Mouse (Mus musculus): ENCODE measurements around the gene Olfr109. TPM values are rescaled to one million over a fixed set of nuclear protein-coding genes. Genes with fewer than 3 reads are reported as not detected.

Olfr109 gene
- not detected in 2 replicates for polyA plus RNA-seq (2021; fragmentation: Nextera tagmentation)
- long read RNA-seq, experiment 1 = 0 reads
- long read RNA-seq, experiment 2 = 0 reads

GRCm38 (mm10) chr17:37458616-37459015 is at the start of gene Olfr109:
Gene Olfr109 (plus strand): TSS chr17:37458916.

GRCm38 (mm10) chr17:37445180-37445579 is 13.5 kb upstream of the Olfr109 start, which contains the start of gene Olfr108:
Gene Olfr108 (plus strand): TSS chr17:37445480.

GRCm38 (mm10) chr17:37483452-37483851 is 24.7 kb downstream of the Olfr109 start, which contains the start of gene H2-M2:
Gene H2-M2 (minus strand): TSS chr17:37483552.

DNA sequence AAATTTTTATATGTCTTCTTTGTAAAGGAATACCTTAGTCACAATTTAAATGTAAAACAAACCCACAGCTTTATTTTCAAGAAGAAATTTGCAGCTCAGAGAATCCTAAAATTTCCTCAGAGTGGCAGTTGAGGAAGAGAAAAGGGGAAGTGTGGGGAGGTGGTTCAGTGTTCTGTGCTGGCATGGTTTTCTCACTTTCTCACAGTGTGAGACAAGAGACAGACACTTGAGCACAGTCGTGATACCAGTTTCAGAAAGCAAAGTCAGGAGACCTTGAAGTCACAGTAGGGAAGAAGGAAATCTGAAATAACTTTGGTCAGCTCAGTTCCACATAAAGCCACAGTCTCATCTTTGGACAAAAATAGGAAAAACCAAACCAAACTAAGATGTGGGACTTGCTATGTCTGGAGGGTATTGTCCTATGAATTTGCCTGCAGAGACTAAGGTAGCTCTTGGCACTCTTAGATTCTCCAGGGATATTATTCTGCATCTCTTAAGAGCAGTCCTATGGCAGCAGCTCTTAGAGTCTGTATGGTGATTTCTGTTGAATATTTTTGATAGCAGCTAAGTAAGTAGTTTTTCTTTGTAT is 33.3 kb downstream of the Olfr109 start, which contains the start of gene Olfr110:
TSS of gene Olfr110 (plus strand) at position 539 of the 589 bp plus-strand sequence.

DNA sequence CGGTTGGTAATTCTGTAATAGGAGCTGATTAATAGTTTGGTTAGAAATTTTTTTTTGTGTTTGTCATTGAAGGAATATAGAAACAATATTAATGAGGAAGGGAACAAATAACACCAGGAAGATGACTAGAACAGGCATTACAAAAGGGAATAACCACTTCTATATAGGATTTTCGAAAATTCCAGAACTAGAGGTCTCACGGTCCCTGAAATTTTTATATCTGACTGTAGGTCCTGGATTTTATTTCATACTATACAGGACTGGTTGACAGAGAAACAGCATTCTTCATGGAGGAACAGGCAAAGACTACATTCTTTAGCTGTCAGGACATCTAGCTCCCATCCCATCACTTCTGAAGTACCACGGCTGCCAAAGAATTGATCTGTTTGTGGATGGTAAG is 49.0 kb downstream of the Olfr109 start, which contains the start of gene Olfr111:
TSS of gene Olfr111 (plus strand) at position 301 of the 400 bp plus-strand sequence.

Other genes with a start within 250 kb of the Olfr109 start
- not detected in 2 replicates for gene Olfr95, start 245.8 kb upstream of the Olfr109 start, polyA plus RNA-seq (2021; fragmentation: Nextera tagmentation)
- not detected in 2 replicates for gene Olfr96, start 238.8 kb upstream of the Olfr109 start, polyA plus RNA-seq (2021; fragmentation: Nextera tagmentation)
- not detected in 2 replicates for gene Olfr97, start 221.6 kb upstream of the Olfr109 start, polyA plus RNA-seq (2021; fragmentation: Nextera tagmentation)
- gene Olfr98, start 195.2 kb upstream of the Olfr109 start, polyA plus RNA-seq (2021; fragmentation: Nextera tagmentation) = not detected in 2 replicates
- 4.9 and 5.0 TPM in 2 replicates for gene H2-M3, start 188.7 kb upstream of the Olfr109 start, polyA plus RNA-seq (2021; fragmentation: Nextera tagmentation)
- not detected in 2 replicates for gene Olfr99, start 175.5 kb upstream of the Olfr109 start, polyA plus RNA-seq (2021; fragmentation: Nextera tagmentation)
- gene Olfr101, start 154.6 kb upstream of the Olfr109 start, polyA plus RNA-seq (2021; fragmentation: Nextera tagmentation) = not detected in 2 replicates
- not detected in 2 replicates for gene Olfr102, start 141.9 kb upstream of the Olfr109 start, polyA plus RNA-seq (2021; fragmentation: Nextera tagmentation)
- gene Olfr103, start 119.2 kb upstream of the Olfr109 start, polyA plus RNA-seq (2021; fragmentation: Nextera tagmentation) = not detected in 2 replicates
- gene Olfr104-ps, start 99.3 kb upstream of the Olfr109 start, polyA plus RNA-seq (2021; fragmentation: Nextera tagmentation) = not detected in 2 replicates
- not detected in 2 replicates for gene Olfr105-ps, start 79.9 kb upstream of the Olfr109 start, polyA plus RNA-seq (2021; fragmentation: Nextera tagmentation)
- gene Olfr106-ps, start 68.5 kb upstream of the Olfr109 start, polyA plus RNA-seq (2021; fragmentation: Nextera tagmentation) = not detected in 2 replicates
- gene Olfr107, start 59.7 kb upstream of the Olfr109 start, polyA plus RNA-seq (2021; fragmentation: Nextera tagmentation) = not detected in 2 replicates
- gene Olfr108, start 13.4 kb upstream of the Olfr109 start, polyA plus RNA-seq (2021; fragmentation: Nextera tagmentation) = not detected in 2 replicates
- gene H2-M2, start 24.6 kb downstream of the Olfr109 start, polyA plus RNA-seq (2021; fragmentation: Nextera tagmentation) = not detected in 2 replicates
- not detected in 2 replicates for gene Olfr110, start 33.6 kb downstream of the Olfr109 start, polyA plus RNA-seq (2021; fragmentation: Nextera tagmentation)
- gene Olfr111, start 49.1 kb downstream of the Olfr109 start, polyA plus RNA-seq (2021; fragmentation: Nextera tagmentation) = 0.11 TPM in 1 of 2 replicates, not detected in the other
- not detected in 2 replicates for gene Olfr112, start 110.5 kb downstream of the Olfr109 start, polyA plus RNA-seq (2021; fragmentation: Nextera tagmentation)
- not detected in 2 replicates for gene Olfr113, start 118.7 kb downstream of the Olfr109 start, polyA plus RNA-seq (2021; fragmentation: Nextera tagmentation)
- gene Olfr114, start 133.8 kb downstream of the Olfr109 start, polyA plus RNA-seq (2021; fragmentation: Nextera tagmentation) = not detected in 2 replicates
- gene Olfr115, start 168.2 kb downstream of the Olfr109 start, polyA plus RNA-seq (2021; fragmentation: Nextera tagmentation) = not detected in 2 replicates
- gene Olfr116, start 168.3 kb downstream of the Olfr109 start, polyA plus RNA-seq (2021; fragmentation: Nextera tagmentation) = not detected in 2 replicates
- gene Olfr117, start 204.9 kb downstream of the Olfr109 start, polyA plus RNA-seq (2021; fragmentation: Nextera tagmentation) = not detected in 2 replicates
- not detected in 2 replicates for gene Olfr118, start 208.1 kb downstream of the Olfr109 start, polyA plus RNA-seq (2021; fragmentation: Nextera tagmentation)
- not detected in 2 replicates for gene Olfr119, start 237.6 kb downstream of the Olfr109 start, polyA plus RNA-seq (2021; fragmentation: Nextera tagmentation)